Mouse (Mus musculus) heart, adult 8-10 months (tissue): ENCODE measurements around the gene Dtnbp1. TPM values are rescaled to one million over a fixed set of nuclear protein-coding genes. Genes with fewer than 3 reads are reported as not detected.

Experiments
- DNase-seq: peaks from one replicate; pipeline ENCODE4 v3.0.0; 2022; ENCODE audit warnings: low spot score
- total RNA-seq, 4 experiments: library from RNA; stranded (reverse); gene quantifications; 2 replicates each; pipeline ENCODE4 v1.2.4; 2022

The Dtnbp1 gene
- total RNA-seq, 4 experiments from 2014 or later, result 126 to 144 (median 133) TPM

DNA sequence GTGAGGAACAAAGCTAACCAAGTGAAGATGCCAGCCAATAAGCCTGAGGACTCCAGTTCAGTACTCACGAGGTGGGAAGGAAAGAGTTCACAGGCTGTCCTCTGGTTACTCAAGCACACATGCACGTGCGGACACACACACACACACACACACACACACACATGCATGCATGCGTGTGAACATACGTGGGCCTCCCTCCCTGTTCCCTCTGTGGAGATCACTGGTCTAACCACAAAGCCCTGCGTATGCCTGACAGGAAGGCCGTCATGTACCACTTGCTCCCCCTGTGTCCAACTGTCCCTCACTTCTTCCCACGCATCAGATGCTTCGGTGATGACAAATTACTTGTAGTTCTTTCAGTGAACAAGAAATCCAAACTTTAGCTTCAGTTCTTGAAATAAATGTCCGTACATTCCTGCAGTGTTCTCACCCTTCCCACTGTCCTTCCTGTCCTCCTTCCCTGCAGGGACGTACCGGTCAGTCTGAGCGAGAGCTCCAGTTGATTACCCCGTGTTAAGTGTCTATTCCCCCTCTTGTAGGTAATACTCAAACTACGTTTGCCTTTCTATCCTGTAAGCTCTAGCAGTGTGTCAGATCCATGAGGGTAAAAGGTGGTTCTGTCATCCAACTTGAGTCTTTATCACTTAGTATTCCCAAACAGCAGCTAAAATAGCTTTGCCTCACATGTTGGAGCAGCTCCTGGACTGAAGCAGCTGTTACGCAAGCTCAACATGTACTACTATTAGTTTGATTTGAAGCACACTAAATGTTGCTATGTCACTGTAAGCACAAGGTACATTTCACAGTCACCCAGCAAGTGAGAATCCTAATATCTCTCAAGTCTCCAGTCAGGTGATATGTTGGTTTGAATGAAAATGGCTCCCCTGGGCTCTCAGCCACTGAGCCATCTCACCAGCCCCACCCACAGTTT, 53.4 kb downstream of the Dtnbp1 start:
- DNase-seq, result peak; percentile 57

DNA sequence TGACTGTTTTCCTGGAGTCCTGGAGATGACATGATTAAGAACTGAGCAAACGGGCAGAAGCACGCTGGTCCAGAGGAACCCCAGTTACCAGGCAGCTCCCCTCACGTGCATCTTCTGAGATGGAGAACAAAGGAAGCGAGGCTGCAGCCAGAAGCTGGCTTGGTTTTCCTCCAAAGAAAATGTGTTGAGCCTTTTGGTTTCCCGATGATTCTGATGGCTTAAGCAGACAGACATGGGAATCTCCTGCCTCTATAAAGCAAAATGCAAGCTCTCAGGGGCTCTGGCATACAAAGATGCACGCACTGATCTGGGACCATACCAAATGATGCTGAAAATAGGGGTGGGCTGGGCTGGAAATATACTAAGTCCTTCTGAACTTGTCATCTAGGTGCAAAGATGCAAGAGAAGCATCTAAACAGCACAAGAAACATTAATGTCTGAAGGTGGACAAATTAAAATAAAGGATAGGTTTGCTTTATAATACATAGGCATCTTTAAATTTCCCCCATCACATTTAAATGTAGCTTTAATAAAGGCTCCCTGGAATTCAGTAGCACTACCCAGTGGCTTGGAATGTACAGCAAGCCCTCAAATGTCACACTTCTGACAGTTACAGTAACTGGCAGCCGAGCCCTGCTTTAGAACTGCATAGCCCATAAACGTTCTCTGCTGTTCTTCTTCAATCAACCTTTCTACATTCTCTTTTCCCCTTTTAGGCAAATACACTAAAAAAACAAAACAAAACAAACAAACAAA, 54.9 kb downstream of the Dtnbp1 start:
- DNase-seq, result no peak

DNA sequence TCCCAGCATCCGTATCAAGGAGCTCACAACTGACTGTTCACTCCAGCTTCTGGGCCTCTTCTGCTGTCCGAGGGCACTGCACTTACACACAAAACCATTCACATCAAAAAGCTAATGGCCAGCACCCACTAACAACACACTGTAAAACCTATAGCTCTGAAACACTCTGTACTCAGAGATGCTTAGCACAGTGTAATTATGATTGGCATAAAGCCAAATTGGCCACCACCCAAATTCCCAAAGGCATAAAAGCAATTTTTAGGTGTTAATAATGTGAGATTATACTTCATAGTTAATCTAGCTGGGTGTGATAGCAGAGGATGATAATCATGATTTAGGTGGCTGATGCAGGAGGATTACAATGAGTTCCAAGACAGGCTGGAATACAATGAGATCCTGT, 58.3 kb downstream of the Dtnbp1 start:
- DNase-seq, result no peak

DNA sequence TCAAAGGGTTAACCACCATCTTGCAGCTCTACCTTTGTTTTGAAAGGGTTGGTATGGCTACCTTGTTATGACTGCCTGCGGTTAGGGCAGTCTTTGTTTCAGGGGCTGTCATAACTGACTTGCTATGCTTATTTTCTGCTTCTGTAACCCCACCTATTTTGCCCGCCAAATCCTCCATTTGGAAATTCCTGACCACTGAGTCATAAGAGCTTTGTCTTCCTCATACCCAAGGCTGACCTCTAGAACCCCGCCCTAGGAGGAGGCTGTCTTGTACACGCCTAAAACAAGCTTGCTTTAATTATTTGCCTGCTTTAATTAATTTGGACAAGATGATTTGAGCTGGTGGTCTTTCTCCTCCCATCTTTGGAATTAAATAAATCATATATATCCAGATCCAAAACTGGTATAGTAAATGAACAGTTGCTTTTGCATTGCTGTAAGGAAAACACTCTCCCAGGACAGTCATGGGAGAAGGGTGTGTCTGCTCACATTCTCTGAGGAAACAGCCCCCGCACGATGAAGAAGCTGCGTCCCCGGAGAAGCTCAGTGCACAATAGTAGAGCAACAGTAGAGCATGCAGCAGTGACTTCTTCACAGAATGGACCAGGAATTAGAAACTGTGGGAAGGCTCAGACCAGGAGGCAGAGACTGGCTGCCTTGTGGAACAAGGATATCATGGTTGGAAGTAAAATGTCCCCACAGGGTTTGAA, 62.5 kb downstream of the Dtnbp1 start:
- peak; percentile 37 for DNase-seq

DNA sequence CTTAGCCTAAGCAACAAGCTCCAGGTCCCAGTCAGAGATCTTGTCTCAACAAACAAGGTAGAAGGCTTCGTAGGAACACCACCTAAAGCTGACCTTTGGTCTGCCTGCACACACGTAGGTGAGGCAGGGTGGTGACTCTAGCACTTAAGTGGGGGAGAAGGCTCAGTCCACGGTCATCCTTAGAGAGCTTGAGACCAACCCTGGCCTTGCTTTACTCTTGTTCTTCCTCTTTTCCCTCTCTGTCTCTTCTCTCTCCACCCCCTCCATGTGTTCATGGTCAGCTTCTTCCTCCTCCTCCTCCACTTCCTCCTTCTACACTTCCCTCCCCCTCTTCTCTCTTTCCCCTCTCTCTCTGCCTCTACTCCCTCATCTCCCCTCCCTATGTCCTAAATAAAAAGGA, 64.3 kb downstream of the Dtnbp1 start:
- no peak for DNase-seq

DNA sequence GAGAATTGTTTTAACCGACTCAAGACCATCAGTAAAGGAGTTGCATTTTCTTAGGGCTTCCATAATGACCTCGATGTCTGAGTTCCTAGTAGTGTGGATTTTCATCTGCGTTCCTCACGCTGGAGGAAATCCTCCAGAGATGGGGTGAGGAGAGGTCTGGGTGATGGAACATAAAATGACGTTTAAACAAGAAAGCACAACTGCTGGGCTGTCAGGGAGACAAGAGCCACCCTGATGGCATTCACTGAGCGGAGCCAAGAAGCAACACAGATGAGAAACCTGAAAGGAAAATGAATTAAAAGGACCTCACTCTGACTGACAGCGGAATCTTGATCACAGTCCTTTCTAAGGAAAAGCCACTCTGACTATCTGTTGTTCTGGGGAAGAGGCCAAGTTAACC, 68.4 kb downstream of the Dtnbp1 start:
- no peak for DNase-seq

DNA sequence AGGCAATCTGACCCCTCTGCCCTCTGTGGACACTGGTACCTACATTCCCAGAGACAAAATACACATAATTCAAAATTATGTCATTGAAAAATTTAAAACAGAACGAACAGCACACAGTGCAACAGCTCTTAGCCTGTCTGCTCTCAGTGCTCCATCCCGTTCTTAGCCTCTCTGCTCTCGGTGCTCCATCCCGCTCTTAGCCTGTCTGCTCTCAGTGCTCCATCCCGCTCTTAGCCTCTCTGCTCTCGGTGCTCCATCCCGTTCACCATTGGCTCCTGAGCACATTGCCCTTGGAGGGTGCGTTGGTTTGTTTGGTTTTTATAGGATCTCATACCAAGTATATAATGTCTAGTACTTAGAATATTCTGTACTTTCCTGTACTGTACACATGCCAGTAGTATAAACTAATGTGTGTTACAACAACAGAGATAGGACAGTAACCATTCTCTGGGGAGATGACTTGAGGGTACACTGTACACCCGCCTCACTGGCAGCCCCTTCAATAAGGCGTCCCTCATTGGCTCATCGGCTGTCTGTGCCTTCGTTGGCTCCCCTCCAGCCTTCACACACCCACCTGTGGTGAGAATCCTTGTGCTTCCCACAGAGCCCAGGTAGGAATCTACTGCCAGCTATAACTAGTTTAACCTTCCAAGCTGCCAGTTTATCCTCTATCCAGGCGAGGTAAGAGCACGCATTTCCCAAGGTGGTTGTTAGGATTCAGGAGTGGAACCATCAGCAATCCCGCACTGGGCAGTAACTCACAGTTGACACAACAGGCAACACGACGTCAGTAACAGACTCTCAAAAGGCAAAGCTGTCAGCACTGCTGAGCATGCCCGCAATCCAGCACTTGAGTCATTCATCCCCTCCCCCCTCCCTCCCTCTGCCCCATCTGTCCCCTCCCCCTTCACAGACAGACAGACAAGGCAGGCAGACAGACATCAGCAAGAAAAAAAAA, 69.4 kb downstream of the Dtnbp1 start:
- no peak for DNase-seq

DNA sequence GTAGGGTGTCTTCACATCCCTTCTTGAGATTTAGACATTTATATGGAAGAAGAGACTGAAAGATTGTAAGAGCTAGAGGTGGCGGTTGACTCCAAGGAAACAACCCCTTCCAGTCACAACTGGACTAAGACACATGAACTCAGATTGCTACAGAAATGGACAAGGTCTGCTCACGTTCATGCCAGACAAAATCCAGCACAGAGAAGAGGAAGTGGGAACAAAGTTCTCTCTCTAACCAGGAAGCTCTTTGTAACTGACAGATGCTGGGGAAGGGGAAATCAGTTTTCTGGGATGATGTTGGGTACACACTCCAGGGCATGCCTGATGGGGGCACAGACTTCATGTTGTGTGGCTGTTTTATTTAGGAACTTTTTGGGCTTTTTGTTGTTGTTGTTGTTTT, 75.6 kb downstream of the Dtnbp1 start:
- no peak for DNase-seq

DNA sequence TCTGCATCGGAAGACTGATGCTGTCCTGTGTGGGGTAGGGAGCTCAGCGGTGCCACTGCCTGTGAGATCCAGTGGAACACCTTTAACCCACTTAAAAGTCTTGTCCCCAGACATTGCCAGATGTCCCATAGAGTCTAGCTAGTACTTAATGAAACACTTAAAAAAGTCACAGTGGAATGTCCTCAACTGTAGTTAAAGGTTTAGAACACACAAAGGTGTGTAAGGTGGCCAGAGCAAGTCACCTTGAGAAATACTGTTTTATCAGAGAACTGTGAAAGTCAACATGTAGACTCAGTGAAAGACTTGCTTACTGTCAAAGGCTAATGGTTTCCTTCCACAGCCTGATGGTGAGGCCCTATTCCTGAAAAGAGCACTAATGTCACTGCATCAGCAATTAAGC, 76.8 kb downstream of the Dtnbp1 start:
- DNase-seq, result no peak

DNA sequence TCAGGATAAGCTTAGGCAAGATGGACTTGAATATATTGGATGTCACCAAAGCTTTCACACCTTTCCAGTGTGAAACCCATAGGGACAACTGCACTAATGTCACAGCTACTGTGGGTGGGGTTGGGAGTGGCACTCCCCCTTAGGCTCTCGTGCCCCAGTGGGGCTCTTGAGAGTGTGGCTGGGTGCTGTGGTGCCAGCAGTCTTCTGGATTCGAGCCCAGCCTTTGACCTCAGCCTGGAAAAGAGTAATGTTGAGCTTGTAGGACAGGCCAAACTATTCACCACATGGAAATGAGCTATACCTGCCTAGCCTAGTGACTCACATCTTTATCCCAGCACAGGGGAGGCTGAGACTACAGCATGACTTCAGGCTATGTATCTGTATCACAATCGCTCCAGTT, 77.9 kb downstream of the Dtnbp1 start:
- DNase-seq, result peak; percentile 24

DNA sequence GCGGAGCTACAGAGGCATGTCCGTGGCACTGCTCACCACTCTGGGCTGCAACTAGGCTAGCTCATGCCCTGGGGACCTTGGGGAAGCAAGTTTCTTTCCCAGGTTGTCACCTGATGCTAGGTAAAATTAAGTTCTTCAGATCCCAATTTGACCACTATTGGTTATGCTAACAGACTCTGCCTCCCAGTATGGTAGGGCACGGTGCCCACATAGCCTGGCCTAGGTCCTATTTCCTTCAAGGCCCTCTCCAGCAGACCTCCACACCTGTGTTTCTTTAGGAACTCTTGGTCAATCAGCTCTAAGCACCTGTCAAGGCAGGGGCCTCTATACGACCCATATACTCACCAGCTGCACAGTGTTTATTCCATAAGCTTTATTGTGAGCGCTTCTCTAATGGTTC, 80.2 kb downstream of the Dtnbp1 start:
- no peak for DNase-seq

DNA sequence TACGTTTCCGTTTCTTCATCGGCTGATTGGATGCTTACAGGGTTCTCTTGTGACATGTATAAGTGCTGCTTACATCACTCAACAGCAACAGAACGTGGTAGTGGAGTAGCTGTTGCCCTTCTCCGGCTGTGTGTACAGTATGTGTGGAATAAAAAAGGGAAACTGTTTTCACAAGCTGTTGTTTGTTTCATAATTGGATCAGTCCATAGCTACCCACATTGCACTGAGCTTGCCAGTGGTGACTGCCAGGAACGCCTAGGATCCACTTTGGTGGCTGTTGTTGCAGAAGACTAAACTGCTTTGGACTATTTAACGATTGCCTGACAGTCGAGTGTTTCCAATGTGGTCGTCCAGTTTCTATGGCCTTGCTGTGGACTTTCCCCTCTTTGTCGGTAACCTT, 80.9 kb downstream of the Dtnbp1 start:
- no peak for DNase-seq

DNA sequence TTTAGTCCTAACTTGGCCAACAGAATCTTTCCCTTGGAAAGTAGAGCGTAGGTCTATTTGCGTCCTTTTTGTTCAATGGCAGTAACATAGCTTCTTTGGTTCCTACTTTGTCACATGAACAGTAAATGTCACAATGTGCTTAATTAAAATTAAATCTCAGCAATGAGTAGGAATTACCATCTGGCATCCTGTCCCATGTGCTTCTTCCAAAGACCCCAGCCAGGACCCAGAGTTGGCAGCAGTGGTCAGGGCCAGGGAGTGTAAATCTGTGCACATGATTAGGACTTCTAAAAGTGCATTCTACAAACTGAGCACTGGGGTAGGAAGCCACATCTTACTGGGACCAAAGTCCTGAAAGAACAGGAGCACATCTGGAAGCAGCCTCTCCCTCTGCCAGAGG, 83.7 kb downstream of the Dtnbp1 start:
- no peak for DNase-seq

DNA sequence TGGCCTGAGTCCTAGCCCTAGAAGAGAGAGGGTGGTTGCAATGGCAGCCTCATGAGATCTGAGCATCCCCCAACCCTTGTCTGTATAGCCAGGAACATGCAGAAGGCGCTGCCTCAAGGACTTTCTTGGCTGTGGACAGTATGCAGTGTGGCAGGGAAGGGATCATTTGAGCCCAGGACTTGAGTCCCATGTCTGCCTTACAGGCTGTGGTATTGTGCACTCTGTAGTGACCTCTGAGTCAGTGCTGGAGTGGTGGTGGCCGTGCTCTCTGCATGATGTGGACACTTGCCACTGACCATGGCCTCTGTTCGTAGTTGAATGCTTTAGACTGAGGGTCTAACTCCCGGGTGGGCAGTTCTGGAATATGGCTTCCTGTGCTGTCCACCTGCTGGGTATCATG, 84.7 kb downstream of the Dtnbp1 start:
- no peak for DNase-seq

DNA sequence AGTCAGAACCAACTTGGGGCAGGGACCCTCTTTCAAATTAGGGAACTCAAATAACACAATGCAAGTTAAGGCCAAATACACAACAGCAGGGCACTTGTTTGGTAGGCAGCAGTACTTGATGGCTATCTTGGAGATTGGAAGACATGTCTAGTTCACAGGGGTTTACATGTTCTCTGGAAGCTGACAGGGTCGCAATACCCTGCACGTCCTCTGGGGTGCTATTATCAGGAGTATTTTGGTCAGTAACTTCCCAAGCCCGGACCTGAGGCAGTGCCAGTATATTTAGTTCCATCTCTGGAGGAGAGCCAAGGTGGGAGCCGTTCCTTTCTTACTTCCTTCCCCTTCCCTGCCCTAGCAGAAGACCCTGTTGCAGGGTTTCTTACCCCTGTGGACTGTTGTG, 86.0 kb downstream of the Dtnbp1 start:
- DNase-seq, result no peak

DNA sequence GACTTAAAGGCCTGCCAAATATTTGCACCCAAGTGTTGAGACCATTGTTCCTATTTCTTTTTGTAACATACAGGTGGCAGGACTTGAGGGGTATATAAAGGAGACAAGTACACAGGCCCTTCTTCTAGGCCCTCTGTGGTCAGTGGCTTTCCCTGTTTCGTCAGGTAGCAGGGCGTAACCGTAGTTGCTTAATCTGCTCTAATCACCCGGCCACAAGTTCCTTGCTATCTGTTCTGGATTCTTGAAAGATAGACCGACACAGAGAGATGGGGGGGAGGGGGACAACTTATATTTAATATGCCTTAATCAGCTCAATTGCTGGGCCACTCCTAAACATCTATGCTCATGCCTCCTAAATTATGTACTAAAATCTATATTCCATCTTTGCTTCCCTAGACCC, 86.6 kb downstream of the Dtnbp1 start:
- DNase-seq, result no peak

DNA sequence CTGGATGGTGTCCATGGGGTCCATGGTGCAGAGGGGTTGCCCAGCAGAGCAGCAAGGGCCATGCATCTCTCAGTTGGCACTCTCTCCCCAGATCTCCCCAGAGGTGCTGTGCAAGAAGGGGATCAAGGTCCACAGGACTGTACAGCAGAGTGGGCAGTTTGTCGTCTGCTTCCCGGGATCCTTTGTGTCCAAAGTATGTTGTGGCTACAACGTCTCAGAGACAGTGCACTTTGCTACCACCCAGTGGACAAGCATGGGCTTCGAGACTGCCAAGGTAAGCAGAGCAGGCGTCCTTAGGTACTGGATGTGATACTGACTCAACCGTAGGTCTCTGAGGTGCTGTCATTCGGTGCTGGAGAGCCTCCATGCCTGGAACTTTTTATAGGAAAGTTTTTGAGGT, 88.4 kb downstream of the Dtnbp1 start:
- DNase-seq, result no peak

DNA sequence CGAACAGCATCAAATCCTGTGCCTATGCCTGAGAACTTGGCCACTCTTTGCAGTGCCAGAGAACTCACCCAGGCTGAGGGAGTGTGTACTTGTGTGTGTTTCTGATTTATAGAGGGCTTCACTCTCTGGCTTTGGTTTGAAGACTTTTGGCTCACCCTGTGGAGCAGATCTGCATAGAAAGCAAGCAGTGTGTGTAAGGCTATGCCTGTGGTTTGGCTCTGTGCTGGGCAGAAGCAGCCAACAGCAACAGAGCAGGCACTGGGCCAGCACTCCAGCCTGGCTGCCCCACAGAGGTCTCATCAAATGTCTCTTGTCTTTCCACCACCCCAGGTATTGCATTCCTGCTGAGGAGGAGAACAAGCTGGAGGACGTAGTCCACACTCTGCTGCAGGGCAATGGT, 89.1 kb downstream of the Dtnbp1 start:
- DNase-seq, result peak; percentile 41

DNA sequence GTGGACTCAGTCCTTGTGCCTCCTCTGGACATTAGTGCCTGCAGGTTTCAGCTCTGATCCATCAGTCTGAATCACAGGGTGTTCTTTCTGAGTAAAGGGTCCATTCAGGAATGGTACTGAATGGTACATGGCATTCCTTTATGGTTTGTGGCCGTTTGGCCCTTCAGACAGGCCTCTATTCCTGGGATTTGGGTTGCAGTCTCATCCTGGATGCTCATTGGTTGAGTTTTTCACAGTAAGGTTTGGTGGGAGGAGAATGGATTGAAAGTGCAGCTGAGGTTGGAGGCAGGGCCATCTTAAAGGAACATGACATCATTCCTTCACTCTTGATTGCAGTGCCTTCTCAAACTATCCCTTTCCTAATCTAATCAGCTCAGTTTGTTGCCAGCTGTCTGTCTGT, 93.2 kb downstream of the Dtnbp1 start:
- no peak for DNase-seq

DNA sequence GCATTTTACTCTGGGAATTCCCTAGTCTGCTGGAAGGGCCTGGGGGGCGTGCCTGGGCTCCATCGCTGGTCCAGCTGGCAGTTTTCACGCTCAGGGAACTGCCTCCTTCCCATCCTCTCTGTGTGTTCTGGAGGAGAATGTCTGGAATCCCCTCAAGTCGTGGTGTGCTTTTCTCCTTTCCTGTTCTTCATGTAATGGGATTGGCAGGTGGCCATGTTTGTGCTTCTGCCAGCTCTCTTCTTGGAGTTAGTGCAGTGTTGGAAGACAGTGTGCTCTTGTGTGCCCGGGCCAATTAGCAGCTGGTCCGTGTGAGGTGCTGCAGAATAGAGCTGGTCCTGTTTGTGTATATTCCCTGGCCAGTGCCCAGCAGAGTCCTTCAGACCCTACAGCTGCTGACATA, 94.2 kb downstream of the Dtnbp1 start:
- peak; percentile 89 for DNase-seq

DNA sequence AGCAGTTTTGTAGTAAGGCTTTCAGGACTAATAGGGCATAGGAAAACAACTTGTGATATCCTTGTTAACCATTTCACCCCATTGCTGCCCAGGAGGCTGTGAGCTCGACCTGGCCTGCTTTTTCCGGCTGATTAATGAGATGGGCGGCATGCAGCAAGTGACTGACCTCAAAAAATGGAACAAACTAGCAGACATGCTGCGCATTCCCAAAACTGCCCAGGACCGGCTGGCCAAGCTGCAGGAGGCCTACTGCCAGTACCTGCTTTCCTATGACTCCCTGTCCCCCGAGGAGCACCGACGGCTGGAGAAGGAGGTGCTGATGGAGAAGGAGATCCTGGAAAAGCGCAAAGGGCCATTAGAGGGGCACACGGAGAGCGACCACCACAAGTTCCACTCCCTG, 95.8 kb downstream of the Dtnbp1 start:
- no peak for DNase-seq
